Mouse (Mus musculus) cerebellum, adult (tissue): Measurements from ENCODE around the gene Hoxc4.

Experiments
- ATAC-seq: cut with Nextera tagmentation; 2 replicates; pipeline ENCODE4 v1.9.2; 2017; ENCODE audit warnings: mild to moderate bottlenecking, moderate library complexity, mixed read lengths; ENCODE audit not compliant: insufficient number of reproducible peaks, low FRiP score, low TSS enrichment

Hoxc4 gene

DNA sequence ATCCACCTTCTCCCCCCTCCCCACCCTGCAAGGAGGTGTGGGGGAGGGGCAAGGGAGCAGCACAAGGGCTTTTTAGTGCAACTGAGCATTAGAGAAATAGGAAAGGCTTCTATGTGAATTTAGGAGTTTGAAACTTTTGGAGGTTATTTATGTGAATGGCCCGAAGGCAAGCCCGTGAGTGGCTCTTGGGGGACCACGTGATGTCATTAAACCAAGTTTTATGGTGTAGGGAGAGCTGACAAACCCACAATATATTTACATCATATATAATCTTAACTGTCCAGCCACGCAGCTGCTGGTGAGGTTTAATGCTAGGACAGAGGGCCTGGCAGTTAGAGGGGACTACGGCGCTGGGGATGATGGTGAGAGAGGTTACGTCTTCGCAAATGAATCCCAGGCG, at the start of gene Hoxc4:
Gene Hoxc4 (plus strand): TSS at position 299 of the 400 bp plus-strand sequence.
- no peak for ATAC-seq

DNA sequence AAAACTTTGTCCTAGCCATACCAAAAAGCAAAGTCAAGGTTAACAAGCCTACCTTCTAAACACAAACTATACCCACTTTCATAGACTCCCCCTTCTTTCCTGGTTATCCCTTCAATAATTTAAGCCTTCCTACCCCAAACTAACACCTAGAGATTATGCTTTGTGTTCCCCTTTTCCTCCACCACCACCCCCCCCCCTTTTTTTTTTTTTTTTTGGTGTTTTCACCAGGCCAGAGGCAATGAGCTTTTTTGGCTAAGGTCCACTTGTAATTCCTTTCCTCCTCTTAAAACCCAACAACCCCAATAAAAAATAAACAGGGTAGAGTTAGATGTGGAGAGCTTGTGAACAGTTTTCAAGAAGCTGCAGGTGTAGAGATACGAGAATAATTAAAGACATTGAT, 49.4 kb upstream of the Hoxc4 start:
- ATAC-seq = no peak

DNA sequence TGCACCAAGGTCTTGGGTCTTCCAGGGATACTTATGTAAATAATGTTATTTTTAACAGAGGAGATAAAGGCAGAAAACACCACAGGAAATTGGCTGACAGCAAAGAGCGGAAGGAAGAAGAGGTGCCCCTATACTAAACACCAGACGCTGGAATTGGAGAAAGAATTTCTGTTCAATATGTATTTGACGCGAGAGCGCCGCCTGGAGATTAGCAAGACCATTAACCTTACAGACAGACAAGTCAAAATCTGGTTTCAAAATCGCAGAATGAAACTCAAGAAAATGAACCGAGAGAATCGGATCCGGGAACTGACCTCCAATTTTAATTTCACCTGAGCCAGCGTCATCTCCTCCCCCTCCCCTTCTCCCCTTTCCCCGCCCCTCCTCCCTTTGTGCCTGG, 48.0 kb upstream of the Hoxc4 start:
- ATAC-seq = no peak

DNA sequence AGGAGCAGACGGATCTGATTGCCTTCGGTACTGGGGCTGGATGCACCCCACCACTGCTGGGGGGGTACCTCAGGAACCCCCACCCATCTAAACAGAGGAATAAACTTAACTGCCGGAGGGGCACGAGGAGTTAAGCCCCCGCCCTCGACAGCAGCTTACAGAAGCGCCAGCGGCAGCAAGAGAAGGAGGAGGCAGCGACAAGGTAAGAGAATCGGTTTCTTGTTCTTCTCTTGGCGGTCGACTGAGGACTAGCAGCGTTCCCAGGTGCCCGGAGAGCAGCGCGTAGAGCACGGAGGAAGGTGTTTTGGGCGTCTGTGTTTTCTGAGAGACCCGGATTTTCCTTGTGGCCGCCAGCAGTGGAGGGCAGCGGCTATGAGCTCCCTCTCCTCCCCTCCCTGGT, 46.5 kb upstream of the Hoxc4 start:
- ATAC-seq = no peak

DNA sequence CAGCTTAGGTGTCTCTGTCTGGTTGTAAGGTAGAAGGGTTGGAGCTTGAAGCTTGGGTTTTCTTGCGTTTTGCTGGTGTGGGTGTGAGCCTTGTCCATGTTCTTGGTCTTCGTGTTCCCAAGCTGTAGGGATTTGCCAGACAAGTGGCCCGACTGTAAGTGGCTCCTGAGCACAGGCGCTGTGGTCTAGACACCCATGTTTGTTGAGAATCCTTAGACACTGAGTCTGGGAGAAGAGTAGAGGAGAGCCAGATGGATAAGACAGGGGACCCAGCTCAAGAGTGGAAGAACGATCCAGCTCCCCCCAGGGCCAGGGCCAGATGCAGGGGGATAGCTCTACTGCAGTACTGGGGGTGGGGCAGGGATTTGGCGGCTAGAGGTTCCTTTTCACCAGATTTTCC, 46.0 kb upstream of the Hoxc4 start:
- no peak for ATAC-seq

DNA sequence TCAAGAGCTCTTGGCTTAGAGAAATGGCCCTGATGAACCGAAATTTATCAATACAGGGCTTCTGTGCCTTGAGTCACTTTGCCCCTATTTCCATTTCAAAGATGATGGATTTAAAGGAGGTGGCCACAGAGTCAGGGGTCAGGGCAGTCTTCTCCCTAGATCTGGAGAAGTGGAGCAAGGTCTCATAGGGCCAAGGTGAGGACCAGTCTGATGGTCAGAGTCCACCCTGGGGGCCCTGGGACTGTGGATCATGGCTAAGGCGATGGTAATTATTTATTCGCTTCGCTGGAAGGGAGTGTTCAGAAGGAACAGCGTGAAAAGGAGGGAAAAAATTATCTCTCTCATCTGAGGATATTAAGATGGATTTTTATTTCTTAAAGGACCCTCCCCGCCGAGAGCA, 43.7 kb upstream of the Hoxc4 start:
- ATAC-seq = no peak

DNA sequence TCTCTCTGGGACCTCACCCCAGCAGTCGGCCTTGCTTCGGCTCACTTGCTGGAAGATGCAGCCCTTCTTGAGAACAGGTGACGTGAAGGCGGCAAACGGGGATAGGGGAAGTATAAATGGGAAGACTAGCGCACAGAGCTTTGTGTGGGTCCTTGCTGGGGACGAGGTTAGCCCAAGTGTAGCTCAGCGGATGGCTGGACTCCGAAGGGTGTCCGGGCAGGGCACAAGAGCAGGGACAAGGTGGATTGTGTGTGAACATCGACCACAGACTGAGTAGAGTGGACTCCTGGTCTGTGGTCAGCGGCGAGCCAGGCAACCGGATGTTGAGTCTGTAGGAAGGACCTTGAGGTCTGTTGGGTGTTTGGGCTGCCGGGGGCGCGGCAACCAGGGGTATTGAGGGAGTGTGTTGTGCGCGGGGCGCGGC, 43.0 kb upstream of the Hoxc4 start:
- no peak for ATAC-seq

DNA sequence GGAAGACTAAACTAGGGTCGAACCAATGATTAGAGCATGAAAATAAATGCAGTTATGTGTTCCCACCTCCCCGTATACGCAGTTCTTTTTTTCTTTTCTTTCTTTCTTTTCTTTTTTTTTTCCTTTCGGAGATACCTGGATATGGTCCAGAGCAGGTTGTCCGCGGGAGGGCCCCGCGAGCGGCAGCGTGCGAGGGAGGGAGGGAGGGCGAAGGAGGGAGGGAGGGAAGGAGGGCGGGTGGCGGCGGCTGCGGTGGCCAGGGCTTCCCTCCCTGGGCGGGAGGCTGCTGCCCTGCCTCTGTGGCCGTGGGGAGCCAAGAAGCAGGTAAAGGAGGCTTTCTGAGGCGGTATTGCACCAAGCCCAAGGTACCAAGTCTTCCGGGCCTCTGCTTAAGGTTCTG, 42.6 kb upstream of the Hoxc4 start, which contains the start of gene Hoxc9:
Gene Hoxc9 (plus strand): TSS at position 269 of the 400 bp plus-strand sequence.
- ATAC-seq = no peak

DNA sequence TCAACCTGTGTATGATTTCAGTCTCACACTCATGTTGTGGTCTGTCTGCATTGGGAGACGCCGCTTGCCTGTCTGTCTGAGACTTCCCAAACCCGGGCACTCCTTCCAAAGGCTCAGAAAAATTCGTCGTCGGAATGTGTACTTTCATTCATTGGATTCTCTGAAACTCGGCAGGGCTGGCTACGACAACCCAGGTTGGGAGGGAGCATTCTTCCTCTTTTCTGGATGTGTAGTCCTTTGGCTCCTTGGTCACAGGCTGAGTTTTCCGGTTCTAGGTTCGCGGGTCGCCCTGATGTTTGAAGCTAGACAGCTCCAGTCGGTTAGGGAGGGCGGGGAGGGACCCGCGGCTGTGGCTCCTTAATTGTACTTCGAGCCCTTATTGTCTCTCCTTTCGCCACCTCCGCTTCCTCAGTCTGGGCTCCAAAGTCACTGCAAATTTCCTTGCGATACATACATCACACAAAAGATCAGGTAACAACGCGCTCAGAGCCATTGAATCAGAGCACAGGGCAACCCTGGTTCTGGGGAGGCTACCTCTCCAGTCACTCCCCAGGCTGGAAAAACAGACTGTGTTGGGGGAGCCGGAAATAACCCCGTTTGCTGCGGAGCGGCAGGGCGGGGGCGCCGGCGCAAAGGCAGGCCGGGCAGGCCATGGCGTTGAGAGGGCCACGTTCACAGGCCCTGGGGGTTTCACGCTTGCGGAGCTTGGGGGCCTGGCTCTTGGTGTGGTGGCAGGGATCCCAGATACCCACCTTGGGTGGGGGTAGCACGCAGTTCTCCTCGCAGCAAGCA, 41.9 kb upstream of the Hoxc4 start:
- no peak for ATAC-seq

DNA sequence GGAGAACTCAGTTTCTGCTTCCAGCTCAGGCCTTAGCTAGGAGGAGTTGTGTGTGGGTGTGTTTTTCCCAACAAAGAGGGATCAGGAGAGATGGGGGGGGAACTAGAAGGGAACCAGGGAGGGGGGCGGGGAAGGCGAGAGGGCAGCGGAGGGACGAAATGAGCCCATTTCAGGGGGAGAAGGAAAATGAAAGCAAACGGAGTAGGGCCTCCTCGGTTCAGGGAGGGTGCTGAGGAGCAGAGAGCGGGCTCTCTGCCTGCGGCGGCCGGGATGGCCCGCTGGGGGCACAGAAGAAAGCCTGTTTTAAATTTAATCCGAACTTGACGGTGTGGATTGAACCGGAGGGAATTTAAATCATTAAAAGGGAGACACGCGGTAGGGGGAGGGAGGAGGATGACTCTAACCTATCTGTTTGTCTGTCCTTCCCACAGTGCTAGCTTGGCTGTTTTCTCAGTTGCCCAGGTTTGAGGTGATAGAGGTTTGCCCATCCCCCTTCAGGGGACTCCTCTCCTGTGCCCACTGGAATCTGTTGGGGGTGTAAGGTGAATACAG, 41.2 kb upstream of the Hoxc4 start:
- ATAC-seq = no peak

DNA sequence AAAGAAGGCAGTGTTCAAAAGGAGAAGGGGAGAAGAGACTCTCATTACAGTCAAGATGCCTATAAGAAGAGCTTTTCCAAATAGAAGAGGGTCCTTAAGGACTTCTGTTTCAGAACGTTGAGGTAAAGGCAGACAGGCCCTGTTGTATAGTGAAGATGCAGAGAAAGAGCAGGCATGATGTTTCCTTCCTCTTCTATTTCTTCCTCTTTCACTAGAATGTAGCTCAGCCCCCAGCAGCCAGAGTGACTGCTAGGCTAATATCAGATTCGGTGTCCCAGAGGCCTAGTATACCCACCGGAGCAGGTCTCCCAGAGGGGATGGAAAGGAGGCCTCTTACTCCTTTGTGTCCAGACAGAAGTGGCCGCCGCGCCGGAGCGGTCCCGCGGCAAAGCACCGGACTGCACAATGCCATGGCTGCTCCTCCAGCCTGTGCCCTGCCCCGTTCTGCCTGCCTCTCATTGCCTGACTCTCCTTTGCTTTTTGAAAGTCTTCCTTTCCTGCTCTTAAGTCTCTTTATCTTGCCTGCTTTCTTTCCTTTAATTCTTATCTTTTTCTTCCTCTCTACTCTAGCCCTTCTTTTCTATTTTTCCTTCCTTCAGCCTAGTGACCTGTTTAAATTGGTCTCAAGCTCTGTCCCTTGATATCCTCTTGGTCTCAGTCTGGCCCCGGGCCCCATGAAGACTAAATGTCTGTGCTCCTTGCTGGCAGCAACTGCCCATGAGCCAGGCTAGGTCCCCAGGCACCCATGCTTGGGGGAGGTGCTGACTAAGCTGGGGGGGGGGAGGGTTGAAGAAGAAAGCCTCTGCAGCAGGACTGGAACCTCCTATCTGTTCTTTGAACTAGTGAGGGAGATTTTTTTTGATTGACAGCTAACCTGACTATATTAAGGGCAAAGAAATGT, 39.9 kb upstream of the Hoxc4 start:
- ATAC-seq = no peak

DNA sequence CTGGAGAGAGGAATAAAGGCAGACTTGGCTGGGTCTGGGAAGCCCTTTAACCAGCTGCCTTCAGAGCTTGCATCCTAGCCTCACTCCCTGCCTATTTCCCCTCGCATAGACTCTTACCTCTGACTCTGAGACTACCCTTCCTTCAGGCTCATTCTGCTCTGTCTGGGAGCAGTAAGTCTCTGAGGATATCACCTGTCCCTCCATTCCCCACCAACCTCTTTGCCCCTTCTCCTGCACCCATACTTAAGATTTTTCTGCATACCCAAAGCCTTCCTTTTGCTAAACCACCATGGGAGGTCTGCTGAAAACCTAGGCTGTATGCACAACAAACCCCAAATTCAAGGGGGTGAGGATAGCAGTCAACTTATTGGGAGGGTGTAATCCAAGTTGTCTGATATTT, 38.8 kb upstream of the Hoxc4 start:
- no peak for ATAC-seq

DNA sequence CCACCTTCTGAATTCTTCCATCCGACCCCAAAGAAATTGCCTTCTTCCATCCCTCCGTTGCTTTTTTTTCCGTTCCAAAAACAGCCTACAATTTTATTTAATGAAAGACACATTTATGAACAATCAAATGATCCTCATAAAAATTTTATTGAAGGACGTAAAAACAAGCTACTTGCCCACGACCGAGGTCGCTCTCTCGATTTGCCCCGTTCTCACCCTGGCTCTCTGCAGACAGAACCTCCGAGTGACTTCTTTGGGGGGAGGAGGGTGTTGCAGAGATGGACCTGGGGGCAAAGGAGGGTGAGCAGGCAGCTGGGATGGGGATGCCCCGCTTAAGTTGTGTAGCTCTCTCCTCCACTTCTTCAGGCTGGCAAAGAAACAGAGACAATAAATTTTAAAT, 38.4 kb upstream of the Hoxc4 start:
- no peak for ATAC-seq

DNA sequence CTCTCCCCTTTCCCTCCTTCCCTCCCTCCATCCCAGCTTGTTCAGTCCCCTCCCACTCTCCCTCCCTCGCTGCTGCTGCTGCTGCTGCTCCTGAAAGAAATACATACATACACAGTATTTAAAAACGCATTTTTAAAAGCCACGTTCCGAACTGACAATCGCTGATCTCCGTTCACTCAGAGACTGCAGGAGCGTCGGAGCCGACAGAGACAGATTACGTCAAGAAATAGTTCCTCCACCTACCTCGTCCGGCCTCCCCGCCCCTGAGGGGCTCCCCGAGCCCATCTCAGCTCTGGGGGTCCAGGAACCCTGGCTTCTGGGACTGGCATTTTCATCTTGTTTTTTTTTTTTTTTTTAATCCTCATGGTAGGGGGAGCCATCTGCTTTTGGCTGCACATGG, 37.8 kb upstream of the Hoxc4 start:
- no peak for ATAC-seq

DNA sequence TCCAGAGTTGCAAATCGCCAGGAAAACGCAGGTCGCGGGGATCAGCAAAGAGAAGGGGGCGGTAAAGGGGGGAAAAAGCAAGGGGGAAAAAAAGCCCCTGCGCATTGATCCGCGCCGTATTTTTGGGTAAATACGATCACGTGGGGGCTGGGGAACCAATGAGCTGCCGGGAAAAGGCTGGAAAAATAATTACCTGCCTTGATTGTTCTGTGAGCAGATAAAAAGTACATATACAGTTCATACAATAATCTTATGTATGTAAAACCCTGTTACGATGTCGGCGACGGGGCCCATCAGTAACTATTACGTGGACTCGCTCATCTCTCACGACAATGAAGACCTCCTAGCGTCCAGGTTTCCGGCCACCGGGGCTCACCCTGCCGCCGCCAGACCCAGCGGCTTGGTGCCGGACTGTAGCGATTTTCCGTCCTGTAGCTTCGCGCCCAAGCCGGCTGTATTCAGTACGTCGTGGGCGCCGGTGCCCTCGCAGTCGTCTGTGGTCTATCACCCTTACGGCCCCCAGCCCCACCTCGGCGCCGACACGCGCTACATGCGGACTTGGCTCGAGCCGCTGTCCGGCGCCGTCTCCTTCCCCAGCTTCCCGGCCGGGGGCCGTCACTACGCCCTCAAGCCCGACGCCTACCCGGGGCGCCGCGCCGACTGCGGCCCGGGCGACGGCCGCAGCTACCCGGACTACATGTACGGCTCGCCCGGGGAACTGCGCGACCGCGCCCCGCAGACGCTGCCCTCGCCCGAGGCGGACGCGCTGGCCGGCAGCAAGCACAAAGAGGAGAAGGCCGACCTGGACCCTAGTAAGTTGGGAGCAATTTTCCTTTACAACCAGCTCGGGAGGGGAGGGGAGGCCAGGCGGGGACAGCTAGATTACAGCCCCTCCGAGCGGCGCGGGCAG, 37.1 kb upstream of the Hoxc4 start:
- ATAC-seq = no peak

DNA sequence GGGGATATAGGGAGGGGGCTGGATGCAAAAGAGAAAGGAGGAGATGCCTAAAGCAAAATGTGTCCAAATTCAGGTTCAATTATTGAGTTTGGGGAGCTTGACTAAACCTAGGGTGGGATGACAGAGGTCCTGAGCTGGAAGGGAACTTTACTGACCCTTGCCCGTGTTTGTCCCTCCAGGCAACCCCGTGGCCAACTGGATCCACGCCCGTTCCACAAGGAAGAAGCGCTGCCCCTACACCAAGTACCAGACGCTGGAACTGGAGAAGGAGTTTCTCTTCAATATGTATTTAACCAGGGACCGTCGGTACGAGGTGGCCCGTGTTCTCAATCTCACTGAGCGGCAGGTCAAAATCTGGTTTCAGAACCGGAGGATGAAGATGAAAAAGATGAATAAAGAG, 35.0 kb upstream of the Hoxc4 start:
- no peak for ATAC-seq

DNA sequence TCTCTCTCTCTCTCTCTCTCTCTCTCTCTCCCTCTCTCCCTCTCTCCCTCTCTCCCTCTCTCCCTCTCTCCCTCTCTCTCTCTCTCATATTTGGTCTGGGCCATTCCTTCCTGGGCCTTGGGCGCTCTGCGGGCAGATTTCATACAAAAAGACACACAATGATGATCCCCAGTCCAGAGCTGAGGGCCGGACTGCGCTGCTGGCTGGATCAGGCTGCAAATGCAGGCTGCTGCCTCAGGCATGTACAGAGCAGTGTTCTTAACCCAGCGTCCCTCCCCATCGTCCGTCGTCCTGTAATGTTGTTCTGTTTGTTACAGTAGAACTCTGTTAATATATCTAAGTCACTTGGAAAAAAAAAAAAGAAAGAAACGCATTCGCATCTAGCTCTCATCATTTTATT, 34.2 kb upstream of the Hoxc4 start:
- ATAC-seq = no peak

DNA sequence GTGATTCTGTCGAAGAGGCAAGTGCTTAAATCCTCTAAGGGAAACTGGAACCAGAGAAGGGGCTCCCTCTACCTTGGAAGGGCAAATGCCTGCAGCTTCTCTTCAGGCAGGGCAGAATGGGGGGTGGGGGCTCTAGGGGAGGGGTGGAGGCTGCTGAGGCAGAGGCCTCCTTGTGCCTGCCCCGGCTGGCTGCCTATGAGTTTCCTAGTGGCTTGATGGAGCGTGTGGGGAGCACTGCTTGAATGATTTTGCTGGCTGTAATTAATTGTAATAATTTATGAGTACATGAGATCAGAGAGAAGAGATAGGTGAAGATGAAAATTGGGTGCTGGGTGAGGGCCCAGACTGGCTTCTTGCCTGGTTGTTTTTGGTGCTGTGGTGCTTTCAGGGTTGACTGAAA, 33.8 kb upstream of the Hoxc4 start:
- no peak for ATAC-seq

DNA sequence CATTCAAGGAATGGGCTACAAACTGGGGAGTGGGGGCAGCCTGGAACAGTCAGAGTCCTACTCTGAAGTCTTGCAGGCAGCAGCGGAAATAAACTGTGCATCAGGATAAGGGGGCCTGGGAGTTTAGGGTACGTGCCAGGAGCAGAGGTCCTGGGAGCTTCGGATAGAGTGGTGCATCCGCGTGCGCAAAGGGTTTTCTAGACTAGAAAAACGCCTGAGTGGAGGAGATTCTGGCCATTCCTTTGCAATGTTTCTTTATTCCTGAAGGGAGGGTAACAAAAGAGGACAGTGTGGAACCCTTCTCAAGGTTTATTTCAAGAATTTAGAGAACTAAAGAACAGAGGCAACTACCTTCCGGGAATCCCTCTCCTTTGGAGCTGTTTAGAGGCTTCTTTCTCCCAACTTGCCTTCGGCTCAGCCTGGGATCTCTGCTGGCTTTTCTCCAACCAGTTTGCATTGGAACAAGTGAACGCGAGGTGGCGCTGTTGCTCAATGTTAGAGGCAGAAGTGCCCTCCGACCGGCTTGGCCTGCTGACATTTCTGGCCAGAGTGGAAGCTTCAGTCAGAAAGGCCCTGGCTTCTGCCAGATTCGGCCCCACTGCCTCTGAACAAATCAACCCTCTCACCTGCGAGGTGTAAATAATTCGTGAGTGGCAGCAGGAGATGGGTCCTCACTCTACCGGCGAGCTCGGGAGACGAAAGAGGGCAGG, 31.5 kb upstream of the Hoxc4 start:
- ATAC-seq = peak; percentile 52; the same call in 1 of the 2 replicates

DNA sequence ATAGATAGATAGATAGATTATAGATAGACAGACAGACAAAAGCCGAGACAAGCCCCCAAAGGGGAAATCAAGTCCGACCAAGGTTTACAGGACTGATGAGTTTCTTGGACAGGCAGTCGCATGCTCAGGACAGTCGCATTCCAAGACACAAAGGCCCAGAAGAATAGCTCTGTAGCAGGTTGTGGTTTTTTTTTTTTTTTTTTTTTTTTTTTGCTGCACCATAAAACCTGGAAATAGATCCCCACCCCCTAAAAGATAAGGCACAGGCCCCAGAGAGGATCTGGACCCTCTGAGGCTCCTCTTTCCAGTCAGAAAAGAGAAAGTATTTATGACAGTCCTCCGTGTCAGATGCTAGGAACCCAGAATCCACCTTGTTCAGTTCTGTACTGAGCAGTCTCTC, 30.7 kb upstream of the Hoxc4 start:
- ATAC-seq = no peak
